ENCODE assay signal across 10 mouse cellular contexts in the genomic region with DNA sequence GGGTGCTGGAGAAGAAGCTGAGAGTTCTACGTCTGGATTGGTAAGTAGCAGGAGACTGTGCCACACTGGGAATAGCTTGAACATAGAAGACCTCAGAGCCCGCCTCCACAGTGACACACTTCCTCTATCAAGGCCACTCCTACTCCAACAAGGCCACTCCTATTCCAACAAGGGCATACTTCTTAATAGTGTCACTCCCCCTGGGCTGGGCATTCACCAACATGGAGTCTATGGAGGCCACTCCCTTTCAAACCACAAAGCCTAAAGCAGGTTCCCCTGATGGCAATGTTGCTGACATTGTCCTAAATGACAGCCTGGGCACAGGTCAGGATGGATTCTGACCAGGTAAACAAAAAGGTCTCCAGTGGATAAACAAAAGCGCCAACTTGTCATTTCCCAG.
"Had no signal": no experiment of that assay in that cellular context is flagged by ENCODE, and none has a peak within 500 bp of the region (broad histone marks: within the 10 kb centered on the region; RNA-seq: fewer than 3 reads in every experiment).

No protein-coding gene starts in this region.

- H3K27ac ChIP-seq: left cerebral cortex, adult 2 months; limb, embryonic 15.5 days; macrophage; midbrain, embryonic 13.5 days had no signal

- H3K9me3 ChIP-seq: limb, embryonic 15.5 days; midbrain, embryonic 13.5 days had no signal

- DNase-seq: kidney, adult 11 months; kidney, postnatal 14 days; lung, adult 2 months; lung, postnatal 14 days; right cerebral cortex, postnatal 25 days; thymus, postnatal 4 days had no signal

- H3K4me3 ChIP-seq: left cerebral cortex, adult 2 months; limb, embryonic 15.5 days; midbrain, embryonic 13.5 days had no signal

- H3K36me3 ChIP-seq: limb, embryonic 15.5 days; midbrain, embryonic 13.5 days had no signal

- H3K9ac ChIP-seq: limb, embryonic 15.5 days; midbrain, embryonic 13.5 days had no signal

- H3K27me3 ChIP-seq: limb, embryonic 15.5 days; midbrain, embryonic 13.5 days had no signal

- ATAC-seq: midbrain, embryonic 13.5 days had no signal

- H3K4me2 ChIP-seq: limb, embryonic 15.5 days; midbrain, embryonic 13.5 days had no signal
